Mouse (Mus musculus): ENCODE measurements around the gene Golga2. TPM values are rescaled to one million over a fixed set of nuclear protein-coding genes. Genes with fewer than 3 reads are reported as not detected.

Gene Golga2
- polyA plus RNA-seq (2014; fragmentation: Nextera tagmentation; extraction: Ambion mirVana), result 27.2 and 33.1 TPM in 2 replicates

- Histone ChIP-seq H3K4me3 (ENCODE audit: low read depth, low read length) (peak within 1 kb of the TSS; percentile 75), H3K9ac (ENCODE audit: low read depth, low read length) (peak within 1 kb of the TSS; percentile 91), H3K4me1 (ENCODE audit: control insufficient read depth, insufficient read depth, low read length) (peaks cover 10% of the 10 kb centered on the region; the same call in 1 of the 2 replicates), H3K27ac (replicated peaks; ENCODE audit: low read depth, low read length) (peak within 1 kb of the TSS; percentile 73), H3K36me3 (ENCODE audit: control insufficient read depth, insufficient read depth, low read length) (peaks cover 42% of the 10 kb centered on the region), H3K27me3 (replicated peaks; ENCODE audit: control insufficient read depth, insufficient read depth, low read length) (no peaks in the 10 kb centered on the region), H3K9me3 (ENCODE audit: control insufficient read depth, low read length) (no peaks in the 10 kb centered on the region), H3K4me2 (ENCODE audit: low read depth, low read length) (peak within 1 kb of the TSS; percentile 79)
- 1% methylated on average over 23 of the region's 23 CpGs for WGBS
- ATAC-seq (ENCODE audit: low read depth), result no peak
- no peak for DNase-seq (ENCODE audit: low spot score)
These were observed at the start of gene Golga2 for GRCm38 (mm10) chr2:32287334-32287840. Golga2 (plus strand) TSS chr2:32287384.

GRCm38 (mm10) chr2:32237571-32237970 lies 49.6 kb upstream of the Golga2 start:
- no peak for DNase-seq (ENCODE audit: low spot score)

GRCm38 (mm10) chr2:32238708-32239435 lies 48.3 kb upstream of the Golga2 start:
- Histone ChIP-seq H3K4me2 (ENCODE audit: low read depth, low read length) (no peak overlapping the region), H3K36me3 (ENCODE audit: control insufficient read depth, insufficient read depth, low read length) (peaks cover 24% of the 10 kb centered on the region), H3K27me3 (replicated peaks; ENCODE audit: control insufficient read depth, insufficient read depth, low read length) (no peaks in the 10 kb centered on the region), H3K9ac (ENCODE audit: low read depth, low read length) (no peak overlapping the region), H3K9me3 (ENCODE audit: control insufficient read depth, low read length) (no peaks in the 10 kb centered on the region), H3K27ac (replicated peaks; ENCODE audit: low read depth, low read length) (no peak overlapping the region), H3K4me1 (ENCODE audit: control insufficient read depth, insufficient read depth, low read length) (peaks cover 13% of the 10 kb centered on the region), H3K4me3 (ENCODE audit: low read depth, low read length) (no peak overlapping the region)
- no peak for ATAC-seq (ENCODE audit: low read depth)
- 95% methylated on average over 9 of the region's 9 CpGs for WGBS
- no peak for DNase-seq (ENCODE audit: low spot score)

More at GRCm38 (mm10) chr2:32237571-32237970, 49.6 kb upstream of the Golga2 start:
- Histone ChIP-seq H3K27me3 (replicated peaks; ENCODE audit: control insufficient read depth, insufficient read depth, low read length) (no peaks in the 10 kb centered on the region), H3K4me2 (ENCODE audit: low read depth, low read length) (peak overlapping the region; percentile 90), H3K9me3 (ENCODE audit: control insufficient read depth, low read length) (no peaks in the 10 kb centered on the region), H3K36me3 (ENCODE audit: control insufficient read depth, insufficient read depth, low read length) (peaks cover 36% of the 10 kb centered on the region), H3K4me3 (ENCODE audit: low read depth, low read length) (peak overlapping the region; percentile 63), H3K4me1 (ENCODE audit: control insufficient read depth, insufficient read depth, low read length) (peaks cover 13% of the 10 kb centered on the region), H3K27ac (replicated peaks; ENCODE audit: low read depth, low read length) (peak overlapping the region; percentile 91; the same call in 1 of the 2 replicates), H3K9ac (ENCODE audit: low read depth, low read length) (peak overlapping the region; percentile 67; the same call in 1 of the 2 replicates)
- ATAC-seq (ENCODE audit: low read depth), result no peak
- 39% methylated on average over 4 of the region's 4 CpGs for WGBS

GRCm38 (mm10) chr2:32240591-32240990 lies 46.6 kb upstream of the Golga2 start:
- peaks cover 5% of the 10 kb centered on the region; the same call in 1 of the 2 replicates for H3K4me1 ChIP-seq (ENCODE audit: control insufficient read depth, insufficient read depth, low read length)
- H3K27ac ChIP-seq (replicated peaks; ENCODE audit: low read depth, low read length), result no peak overlapping the region
- no peak overlapping the region for H3K9ac ChIP-seq (ENCODE audit: low read depth, low read length)
- DNase-seq (ENCODE audit: low spot score) (no peak), ATAC-seq (ENCODE audit: low read depth) (no peak)
- WGBS, result 81% methylated on average over 5 of the region's 5 CpGs
- no peak overlapping the region for H3K4me2 ChIP-seq (ENCODE audit: low read depth, low read length)
- H3K9me3 ChIP-seq (ENCODE audit: control insufficient read depth, low read length), result no peaks in the 10 kb centered on the region
- H3K4me3 ChIP-seq (ENCODE audit: low read depth, low read length), result no peak overlapping the region
- H3K27me3 ChIP-seq (replicated peaks; ENCODE audit: control insufficient read depth, insufficient read depth, low read length), result no peaks in the 10 kb centered on the region
- H3K36me3 ChIP-seq (ENCODE audit: control insufficient read depth, insufficient read depth, low read length), result peaks cover 29% of the 10 kb centered on the region

DNA sequence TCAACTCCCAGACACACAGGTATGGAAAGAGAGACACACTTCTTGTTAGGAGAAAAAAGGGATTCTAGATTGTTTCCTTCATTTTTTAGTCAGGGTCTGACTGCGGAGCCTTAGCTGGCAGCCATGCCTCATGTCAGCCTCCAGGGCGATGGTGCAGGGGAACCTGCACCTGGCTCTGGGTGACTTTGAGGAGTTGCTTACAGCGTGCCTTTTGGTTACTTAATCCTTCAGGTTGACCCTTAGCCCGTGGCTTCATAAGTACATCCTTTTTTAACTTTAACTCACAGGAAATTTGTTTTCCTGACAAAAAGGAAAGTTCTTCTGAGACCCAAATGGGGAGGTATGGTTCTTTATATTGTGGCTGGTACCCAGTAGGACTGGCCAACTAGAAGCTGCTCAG lies 44.2 kb upstream of the Golga2 start:
- no peaks in the 10 kb centered on the region for H3K9me3 ChIP-seq (ENCODE audit: control insufficient read depth, low read length)
- 84% methylated on average over 4 of the region's 4 CpGs for WGBS
- H3K4me2 ChIP-seq (ENCODE audit: low read depth, low read length), result no peak overlapping the region
- DNase-seq (ENCODE audit: low spot score), result no peak
- no peak for ATAC-seq (ENCODE audit: low read depth)
- no peak overlapping the region for H3K27ac ChIP-seq (replicated peaks; ENCODE audit: low read depth, low read length)
- H3K4me1 ChIP-seq (ENCODE audit: control insufficient read depth, insufficient read depth, low read length), result no peaks in the 10 kb centered on the region
- H3K27me3 ChIP-seq (replicated peaks; ENCODE audit: control insufficient read depth, insufficient read depth, low read length), result no peaks in the 10 kb centered on the region
- no peak overlapping the region for H3K4me3 ChIP-seq (ENCODE audit: low read depth, low read length)
- H3K9ac ChIP-seq (ENCODE audit: low read depth, low read length), result no peak overlapping the region
- H3K36me3 ChIP-seq (ENCODE audit: control insufficient read depth, insufficient read depth, low read length), result peaks cover 40% of the 10 kb centered on the region

- no peaks in the 10 kb centered on the region for H3K27me3 ChIP-seq (replicated peaks; ENCODE audit: control insufficient read depth, insufficient read depth, low read length)
- H3K4me3 ChIP-seq (ENCODE audit: low read depth, low read length), result no peak overlapping the region
- no peaks in the 10 kb centered on the region for H3K9me3 ChIP-seq (ENCODE audit: control insufficient read depth, low read length)
- no peak overlapping the region for H3K27ac ChIP-seq (replicated peaks; ENCODE audit: low read depth, low read length)
- H3K4me2 ChIP-seq (ENCODE audit: low read depth, low read length), result no peak overlapping the region
- H3K36me3 ChIP-seq (ENCODE audit: control insufficient read depth, insufficient read depth, low read length), result peaks cover 61% of the 10 kb centered on the region
- ATAC-seq (ENCODE audit: low read depth) (no peak), DNase-seq (ENCODE audit: low spot score) (no peak)
- WGBS, result 86% methylated on average over 4 of the region's 4 CpGs
- no peak overlapping the region for H3K9ac ChIP-seq (ENCODE audit: low read depth, low read length)
- no peaks in the 10 kb centered on the region for H3K4me1 ChIP-seq (ENCODE audit: control insufficient read depth, insufficient read depth, low read length)
These were observed 40.4 kb upstream of the Golga2 start for GRCm38 (mm10) chr2:32246741-32247140.

DNA sequence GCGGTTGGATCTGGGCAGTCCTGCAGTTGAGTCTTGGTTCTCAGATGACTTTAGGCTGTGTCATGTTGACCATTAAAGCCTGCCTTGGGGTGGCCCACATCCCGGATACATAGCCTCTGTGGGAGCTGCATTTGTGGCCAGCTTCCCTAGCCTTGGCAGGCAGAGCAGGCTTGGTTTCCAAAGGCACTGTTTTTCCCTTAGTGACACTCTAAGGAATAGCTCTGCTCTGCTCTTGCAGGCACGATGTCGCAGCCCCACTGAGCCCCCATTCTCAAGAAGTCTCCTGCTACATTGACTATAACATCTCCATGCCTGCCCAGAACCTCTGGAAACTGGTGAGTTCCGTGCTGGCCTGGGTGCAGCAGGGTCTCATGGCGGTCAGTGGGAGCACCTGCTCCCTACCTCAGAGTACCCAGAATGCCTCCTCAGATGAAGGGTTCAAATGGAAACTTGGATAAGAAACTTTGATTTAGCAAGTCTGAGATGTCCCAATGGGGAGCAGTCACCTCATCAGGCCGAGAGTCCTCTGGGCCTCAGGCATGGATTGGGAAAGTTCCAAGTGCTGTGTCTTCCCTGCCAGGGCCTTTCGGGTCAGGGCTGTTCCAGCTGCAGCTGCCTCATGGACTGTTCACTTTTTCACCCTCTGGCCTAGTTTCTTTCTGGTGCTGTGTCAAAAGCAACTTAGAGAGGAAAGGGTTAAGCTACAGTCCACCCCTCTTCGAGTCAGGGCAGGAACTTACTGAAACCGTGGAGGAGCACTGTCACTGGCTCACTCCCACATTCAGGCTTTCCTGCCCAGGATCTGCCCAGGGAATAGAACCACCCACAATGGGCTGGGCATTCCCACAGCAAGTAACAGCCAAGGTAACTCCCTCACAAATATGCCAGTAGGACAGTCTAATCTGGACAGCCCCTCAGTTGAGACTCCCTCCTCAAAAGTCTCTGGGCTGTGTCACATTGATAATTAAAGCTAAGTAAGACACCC lies 38.5 kb upstream of the Golga2 start:
- Histone ChIP-seq H3K4me1 (ENCODE audit: control insufficient read depth, insufficient read depth, low read length) (no peaks in the 10 kb centered on the region), H3K9ac (ENCODE audit: low read depth, low read length) (no peak overlapping the region), H3K27me3 (replicated peaks; ENCODE audit: control insufficient read depth, insufficient read depth, low read length) (no peaks in the 10 kb centered on the region), H3K4me2 (ENCODE audit: low read depth, low read length) (no peak overlapping the region), H3K9me3 (ENCODE audit: control insufficient read depth, low read length) (no peaks in the 10 kb centered on the region), H3K36me3 (ENCODE audit: control insufficient read depth, insufficient read depth, low read length) (peaks cover 78% of the 10 kb centered on the region), H3K27ac (replicated peaks; ENCODE audit: low read depth, low read length) (no peak overlapping the region), H3K4me3 (ENCODE audit: low read depth, low read length) (no peak overlapping the region)
- ATAC-seq (ENCODE audit: low read depth) (no peak), DNase-seq (ENCODE audit: low spot score) (no peak)
- 80% methylated on average over 10 of the region's 10 CpGs for WGBS

- no peaks in the 10 kb centered on the region for H3K4me1 ChIP-seq (ENCODE audit: control insufficient read depth, insufficient read depth, low read length)
- ATAC-seq (ENCODE audit: low read depth) (no peak), DNase-seq (ENCODE audit: low spot score) (no peak)
- no peaks in the 10 kb centered on the region for H3K9me3 ChIP-seq (ENCODE audit: control insufficient read depth, low read length)
- H3K27ac ChIP-seq (replicated peaks; ENCODE audit: low read depth, low read length), result no peak overlapping the region
- H3K36me3 ChIP-seq (ENCODE audit: control insufficient read depth, insufficient read depth, low read length), result peaks cover 80% of the 10 kb centered on the region
- no peak overlapping the region for H3K4me2 ChIP-seq (ENCODE audit: low read depth, low read length)
- no peak overlapping the region for H3K4me3 ChIP-seq (ENCODE audit: low read depth, low read length)
- no peak overlapping the region for H3K9ac ChIP-seq (ENCODE audit: low read depth, low read length)
- no peaks in the 10 kb centered on the region for H3K27me3 ChIP-seq (replicated peaks; ENCODE audit: control insufficient read depth, insufficient read depth, low read length)
- WGBS, result 83% methylated on average over 12 of the region's 12 CpGs
These were observed 35.2 kb upstream of the Golga2 start for GRCm38 (mm10) chr2:32251791-32252527.

Data from embryonic facial prominence, embryonic 14.5 days (tissue).